Mouse (Mus musculus) forebrain, embryonic 14.5 days (tissue): ENCODE data around the gene Timm8a2. TPM values are rescaled to one million over a fixed set of nuclear protein-coding genes. Genes with fewer than 3 reads are reported as not detected.

Source experiments
- ATAC-seq: fragments of 200-750 bp; cut with Nextera tagmentation; 2 replicates; pipeline ENCODE4 v1.8.0; 2017; ENCODE audit warnings: mild to moderate bottlenecking, moderate library complexity
- DNase-seq: peaks from one replicate; pipeline ENCODE4 v3.0.0-alpha.2; 2015; ENCODE audit warnings: low spot score
- H3K27ac ChIP-seq: fragments of 300-500 bp; sonication (generic); 2 replicates; pipeline ENCODE4 v1.5.1; 2014; ENCODE audit warnings: low read depth, mild to moderate bottlenecking, control low read depth, low read length, moderate library complexity
- H3K27me3 ChIP-seq: fragments of 300-500 bp; sonication (generic); replicated peaks from 2 replicates; pipeline ENCODE4 v1.6.1; 2014; ENCODE audit warnings: low read length, control low read depth, mixed read lengths; ENCODE audit not compliant: control insufficient read depth, insufficient read depth
- H3K36me3 ChIP-seq: fragments of 300-500 bp; sonication (generic); 2 replicates; pipeline ENCODE4 v1.6.1; 2014; ENCODE audit warnings: low read length, control low read depth; ENCODE audit not compliant: control insufficient read depth, insufficient read depth
- H3K4me1 ChIP-seq: fragments of 300-500 bp; sonication (generic); 2 replicates; pipeline ENCODE4 v1.6.1; 2014; ENCODE audit warnings: antibody characterized with exemption, low read length, control low read depth; ENCODE audit not compliant: control insufficient read depth, insufficient read depth
- H3K4me2 ChIP-seq: fragments of 300-500 bp; sonication (generic); 2 replicates; pipeline ENCODE4 v1.6.1; 2014; ENCODE audit warnings: mild to moderate bottlenecking, control low read depth, low read length
- H3K4me3 ChIP-seq: fragments of 300-500 bp; sonication (generic); 2 replicates; pipeline ENCODE4 v1.5.1; 2014; ENCODE audit warnings: low read depth, low read length, control low read depth
- H3K9ac ChIP-seq: fragments of 300-500 bp; sonication (generic); 2 replicates; pipeline ENCODE4 v1.6.1; 2014; ENCODE audit warnings: mild to moderate bottlenecking, low read length, control low read depth, moderate library complexity
- H3K9me3 ChIP-seq: fragments of 300-500 bp; sonication (generic); replicated peaks from 2 replicates; pipeline ENCODE4 v1.6.1; 2016; ENCODE audit warnings: low read length, control low read depth, mixed read lengths; ENCODE audit not compliant: control insufficient read depth
- WGBS: fragments of 180-500 bp; shearing (Covaris S2); extraction: QIAGEN DNeasy Blood & Tissue Kit; methylation state at CpG from one replicate; pipeline ENCODE4 v1.1.7; 2014; 5-methylcytosine and 5-hydroxymethylcytosine counted together
- polyA plus RNA-seq: library from polyadenylated mRNA; unstranded; fragments of >200 nt; fragmentation: Nextera tagmentation; extraction: Ambion mirVana; gene quantifications from 2 replicates; pipeline ENCODE4 v1.2.1, GENCODE M21; 2014

The Timm8a2 gene
- polyA plus RNA-seq, 1 experiment from 2014 or later = not detected

DNA sequence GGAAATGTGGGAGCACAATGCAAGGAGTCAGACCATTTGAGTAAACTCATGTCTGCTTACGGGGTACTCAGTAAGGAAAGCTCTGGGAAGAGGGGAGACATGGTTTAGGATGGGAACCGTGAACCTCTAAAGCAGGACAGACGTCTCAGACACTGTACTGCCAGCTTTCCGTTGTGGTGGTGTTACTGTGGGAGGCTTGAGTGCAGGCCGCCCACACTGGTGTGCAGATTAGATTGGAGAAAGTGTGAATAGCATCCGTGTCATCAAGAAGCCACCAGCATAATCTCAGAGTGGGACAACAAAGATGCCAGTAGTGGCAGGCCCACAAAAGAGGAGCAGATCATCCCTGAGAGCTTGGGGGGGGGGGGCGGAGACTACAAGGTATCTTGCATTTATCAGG lies 32.2 kb upstream of the Timm8a2 start:
- Histone ChIP-seq H3K36me3 (no peaks in the 10 kb centered on the region), H3K9ac (no peak overlapping the region), H3K27ac (no peak overlapping the region), H3K27me3 (no peaks in the 10 kb centered on the region), H3K4me3 (no peak overlapping the region), H3K4me1 (no peaks in the 10 kb centered on the region), H3K4me2 (no peak overlapping the region), H3K9me3 (no peaks in the 10 kb centered on the region)
- no peak for DNase-seq
- WGBS = 93% methylated on average over 7 of the region's 7 CpGs
- no peak for ATAC-seq

GRCm38 (mm10) chr14:122003812-122004211 lies 30.7 kb upstream of the Timm8a2 start:
- no peak for DNase-seq
- no peak overlapping the region for H3K4me2 ChIP-seq
- H3K36me3 ChIP-seq = peaks cover 5% of the 10 kb centered on the region; the same call in 1 of the 2 replicates
- ATAC-seq = no peak
- no peak overlapping the region for H3K9ac ChIP-seq
- H3K9me3 ChIP-seq = no peaks in the 10 kb centered on the region
- H3K4me3 ChIP-seq = no peak overlapping the region
- no peaks in the 10 kb centered on the region for H3K4me1 ChIP-seq
- H3K27me3 ChIP-seq = no peaks in the 10 kb centered on the region
- no peak overlapping the region for H3K27ac ChIP-seq

DNA sequence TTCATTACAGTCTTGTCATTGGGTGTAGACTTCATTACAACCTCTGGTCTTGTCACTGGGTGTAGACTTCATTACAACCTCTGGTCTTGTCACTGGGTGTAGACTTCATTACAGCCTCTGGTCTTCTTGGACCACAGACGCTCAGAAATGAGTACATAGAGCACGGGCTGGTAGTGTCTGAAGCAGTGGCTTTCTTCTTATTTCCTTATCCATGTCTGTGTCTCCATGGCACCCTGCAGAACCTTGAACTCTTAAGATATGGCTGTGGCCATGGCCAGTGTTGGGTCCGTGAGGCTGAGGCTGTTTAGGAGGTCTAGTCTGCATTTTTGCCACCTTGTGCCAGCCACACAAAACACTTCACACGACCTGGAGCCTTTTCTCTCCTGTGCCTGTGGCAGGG lies 26.2 kb upstream of the Timm8a2 start:
- Histone ChIP-seq H3K9ac (no peak overlapping the region), H3K9me3 (no peaks in the 10 kb centered on the region), H3K4me3 (no peak overlapping the region), H3K27ac (no peak overlapping the region), H3K36me3 (peaks cover 17% of the 10 kb centered on the region), H3K4me1 (no peaks in the 10 kb centered on the region), H3K27me3 (no peaks in the 10 kb centered on the region), H3K4me2 (no peak overlapping the region)
- DNase-seq (no peak), ATAC-seq (no peak)
- WGBS = 87% methylated on average over 4 of the region's 4 CpGs

GRCm38 (mm10) chr14:122009502-122009901 lies 25.0 kb upstream of the Timm8a2 start:
- no peak overlapping the region for H3K4me3 ChIP-seq
- H3K4me2 ChIP-seq = no peak overlapping the region
- peaks cover 17% of the 10 kb centered on the region for H3K36me3 ChIP-seq
- no peak overlapping the region for H3K27ac ChIP-seq
- ATAC-seq (no peak), DNase-seq (no peak)
- H3K27me3 ChIP-seq = no peaks in the 10 kb centered on the region
- no peaks in the 10 kb centered on the region for H3K4me1 ChIP-seq
- no peaks in the 10 kb centered on the region for H3K9me3 ChIP-seq
- WGBS = 89% methylated on average over 13 of the region's 13 CpGs
- H3K9ac ChIP-seq = no peak overlapping the region

DNA sequence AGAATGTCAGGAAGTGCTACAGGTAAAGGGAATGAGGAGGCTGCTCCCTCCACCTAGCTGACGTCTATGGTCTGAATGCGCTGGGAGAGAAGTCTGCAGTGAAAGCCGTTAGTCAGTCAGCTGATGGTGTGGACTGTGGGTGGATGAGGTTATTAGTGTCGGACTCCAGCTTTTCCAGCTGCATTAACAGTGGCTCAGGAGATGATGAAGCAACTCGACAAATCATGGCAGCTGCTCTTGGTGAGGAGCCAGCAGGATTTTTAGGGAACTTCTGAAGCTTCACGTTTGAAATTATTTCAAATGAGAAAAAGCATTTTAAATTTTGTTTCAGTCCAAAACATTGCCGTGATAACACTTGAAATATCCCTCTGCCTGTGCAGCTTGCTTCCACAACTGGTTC lies 24.2 kb upstream of the Timm8a2 start:
- Histone ChIP-seq H3K4me3 (no peak overlapping the region), H3K9me3 (no peaks in the 10 kb centered on the region), H3K9ac (no peak overlapping the region), H3K27ac (no peak overlapping the region), H3K27me3 (no peaks in the 10 kb centered on the region), H3K4me1 (no peaks in the 10 kb centered on the region), H3K36me3 (peaks cover 17% of the 10 kb centered on the region), H3K4me2 (no peak overlapping the region)
- no peak for DNase-seq
- ATAC-seq = no peak
- 80% methylated on average over 7 of the region's 7 CpGs for WGBS

GRCm38 (mm10) chr14:122011768-122012167 lies 22.7 kb upstream of the Timm8a2 start:
- Histone ChIP-seq H3K27me3 (no peaks in the 10 kb centered on the region), H3K9me3 (no peaks in the 10 kb centered on the region), H3K9ac (no peak overlapping the region), H3K36me3 (peaks cover 17% of the 10 kb centered on the region), H3K4me3 (no peak overlapping the region), H3K4me2 (no peak overlapping the region), H3K27ac (no peak overlapping the region), H3K4me1 (no peaks in the 10 kb centered on the region)
- ATAC-seq (no peak), DNase-seq (no peak)
- 96% methylated on average over 8 of the region's 8 CpGs for WGBS

GRCm38 (mm10) chr14:122012193-122012592 lies 22.3 kb upstream of the Timm8a2 start:
- no peak for DNase-seq
- no peak overlapping the region for H3K4me2 ChIP-seq

DNA sequence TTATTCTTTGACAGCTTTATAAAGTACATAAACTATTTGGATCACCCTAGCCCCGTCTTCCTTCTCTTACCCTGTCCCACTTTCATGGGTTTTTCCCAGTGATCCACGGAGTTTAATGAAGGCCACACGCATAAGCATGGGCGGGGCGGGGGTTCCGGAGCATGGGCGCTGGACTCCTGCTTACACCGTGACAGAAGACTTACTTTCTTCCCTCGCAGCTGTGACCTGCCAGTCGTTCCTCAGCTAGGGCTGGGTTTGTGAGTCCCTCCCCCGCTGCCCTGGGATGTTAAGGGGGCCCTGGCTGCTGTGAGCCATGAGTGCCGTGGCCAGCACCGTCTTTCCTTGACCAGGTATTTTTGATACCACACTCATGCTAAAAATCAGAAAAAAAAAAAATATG lies 21.7 kb upstream of the Timm8a2 start:
- H3K9ac ChIP-seq = no peak overlapping the region
- 88% methylated on average over 13 of the region's 13 CpGs for WGBS
- ATAC-seq (no peak), DNase-seq (no peak)
- no peak overlapping the region for H3K4me2 ChIP-seq
- H3K4me3 ChIP-seq = no peak overlapping the region
- peaks cover 17% of the 10 kb centered on the region for H3K36me3 ChIP-seq
- H3K27me3 ChIP-seq = no peaks in the 10 kb centered on the region
- no peaks in the 10 kb centered on the region for H3K9me3 ChIP-seq
- no peaks in the 10 kb centered on the region for H3K4me1 ChIP-seq
- H3K27ac ChIP-seq = no peak overlapping the region

More at GRCm38 (mm10) chr14:122012193-122012592, 22.3 kb upstream of the Timm8a2 start:
- 87% methylated on average over 5 of the region's 5 CpGs for WGBS
- no peaks in the 10 kb centered on the region for H3K4me1 ChIP-seq
- no peak for ATAC-seq
- no peak overlapping the region for H3K27ac ChIP-seq
- H3K4me3 ChIP-seq = no peak overlapping the region
- H3K9me3 ChIP-seq = no peaks in the 10 kb centered on the region
- H3K36me3 ChIP-seq = peaks cover 17% of the 10 kb centered on the region
- H3K9ac ChIP-seq = no peak overlapping the region
- H3K27me3 ChIP-seq = no peaks in the 10 kb centered on the region

- ATAC-seq (no peak), DNase-seq (no peak)
- WGBS = 85% methylated on average over 14 of the region's 14 CpGs
- H3K4me2 ChIP-seq = no peak overlapping the region
- peaks cover 15% of the 10 kb centered on the region for H3K36me3 ChIP-seq
- H3K27ac ChIP-seq = no peak overlapping the region
- H3K27me3 ChIP-seq = no peaks in the 10 kb centered on the region
- H3K4me3 ChIP-seq = no peak overlapping the region
- H3K9me3 ChIP-seq = no peaks in the 10 kb centered on the region
- no peaks in the 10 kb centered on the region for H3K4me1 ChIP-seq
- no peak overlapping the region for H3K9ac ChIP-seq
These were observed 21.0 kb upstream of the Timm8a2 start for GRCm38 (mm10) chr14:122013417-122013951.
